Mouse (Mus musculus): Measurements from ENCODE around the gene Ltn1.

The Ltn1 gene

DNA sequence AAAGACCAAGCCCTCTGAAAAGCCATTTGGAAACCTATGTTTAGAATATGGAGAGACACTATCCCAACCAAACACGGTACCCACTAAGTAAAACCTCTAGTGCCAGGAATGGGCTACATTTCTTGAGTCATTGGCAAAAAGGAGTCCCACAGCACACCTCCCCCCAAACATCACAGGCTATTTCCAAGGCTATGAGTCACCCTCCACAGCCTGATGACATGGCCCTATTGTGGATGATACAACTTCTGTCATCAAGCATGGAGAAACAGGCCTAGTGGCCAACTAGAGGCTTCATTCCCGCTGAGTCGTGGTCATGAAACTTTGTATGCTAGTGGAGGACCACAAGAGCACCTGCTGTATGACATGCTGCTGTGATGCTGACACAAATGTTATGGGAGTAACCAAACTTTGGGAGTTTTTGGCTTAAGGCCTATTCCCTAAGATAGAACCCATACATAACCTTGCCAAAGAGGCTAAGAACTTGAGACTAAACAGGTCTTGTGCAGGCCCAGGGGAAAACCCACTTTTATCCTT is 44.9 kb downstream of the Ltn1 start:
- no peak for DNase-seq

DNA sequence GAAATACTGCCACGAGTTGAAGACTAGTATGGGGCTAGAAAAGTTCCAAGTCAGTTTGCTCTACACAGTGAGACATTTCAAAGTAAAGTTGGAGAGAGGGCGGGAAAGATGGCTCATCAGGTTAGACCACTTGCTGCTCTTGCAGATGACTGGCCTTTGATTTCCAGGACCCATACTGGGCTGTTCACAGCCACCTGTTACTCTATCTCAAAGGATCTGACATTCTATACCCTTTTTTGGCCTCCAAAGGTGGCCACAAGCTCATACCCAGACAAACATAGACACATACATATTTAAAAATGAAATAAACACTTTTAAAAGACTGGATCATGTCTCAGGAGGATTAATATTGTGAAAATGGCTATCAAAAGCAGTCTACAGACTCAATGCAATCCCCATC is 48.0 kb downstream of the Ltn1 start:
- DNase-seq, result no peak

DNA sequence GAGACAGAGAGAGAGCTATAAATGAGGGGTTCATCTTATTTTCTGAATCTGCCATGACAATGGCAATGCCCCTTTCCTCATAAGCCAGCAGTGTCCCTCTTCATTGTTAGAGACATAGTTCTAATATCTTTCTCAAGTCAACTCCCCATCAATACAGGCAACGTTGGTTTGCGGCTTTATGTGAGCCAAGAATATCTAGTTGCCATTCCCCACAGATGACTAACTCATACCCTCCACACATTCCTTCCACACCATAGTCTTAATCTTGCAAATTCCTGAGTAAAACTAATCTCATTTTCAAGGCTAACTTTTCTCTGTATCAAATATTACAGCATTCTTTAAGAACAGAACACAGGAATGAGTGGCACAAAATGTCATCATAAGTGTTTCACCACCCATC is 49.4 kb downstream of the Ltn1 start:
- DNase-seq, result no peak

DNA sequence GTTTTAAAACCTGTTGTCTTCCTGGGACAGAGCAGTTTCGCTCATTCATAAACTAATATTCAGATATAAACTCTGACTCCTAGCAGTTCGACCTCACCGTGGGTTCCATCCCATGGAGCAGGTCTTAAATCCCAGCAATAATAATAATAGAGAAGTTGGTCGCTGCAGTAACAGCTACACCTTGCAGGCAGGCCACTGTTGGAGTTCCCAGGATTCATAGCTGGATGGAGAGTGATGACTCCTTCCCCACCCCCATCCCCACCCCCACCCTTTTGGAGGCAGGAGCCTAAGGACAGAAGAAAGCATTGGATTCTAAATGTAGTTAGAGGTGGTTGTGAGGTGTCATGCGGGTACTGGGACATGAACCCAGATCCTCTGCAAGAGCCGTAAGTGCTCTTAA is 66.0 kb downstream of the Ltn1 start:
- no peak for DNase-seq

DNA sequence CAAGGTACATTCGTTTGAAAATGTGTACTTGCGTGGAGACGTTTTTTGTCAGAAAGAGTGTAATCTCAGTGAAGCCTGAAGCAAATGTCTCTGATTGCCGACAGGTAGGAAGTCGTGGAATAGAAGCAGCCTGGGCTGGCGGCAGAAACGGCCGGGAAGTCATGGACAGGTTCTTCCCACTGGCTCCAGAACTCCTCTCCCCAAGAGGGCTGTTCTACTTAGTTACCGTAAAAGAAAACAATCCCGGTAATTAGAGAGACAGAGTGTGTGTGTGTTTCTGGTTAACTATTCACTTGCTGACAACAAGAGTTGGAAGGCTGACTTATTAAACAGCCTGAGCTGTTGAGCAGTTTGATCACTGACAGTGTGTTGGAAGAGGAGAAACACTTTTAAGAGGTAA is 66.4 kb downstream of the Ltn1 start:
- DNase-seq, result no peak

DNA sequence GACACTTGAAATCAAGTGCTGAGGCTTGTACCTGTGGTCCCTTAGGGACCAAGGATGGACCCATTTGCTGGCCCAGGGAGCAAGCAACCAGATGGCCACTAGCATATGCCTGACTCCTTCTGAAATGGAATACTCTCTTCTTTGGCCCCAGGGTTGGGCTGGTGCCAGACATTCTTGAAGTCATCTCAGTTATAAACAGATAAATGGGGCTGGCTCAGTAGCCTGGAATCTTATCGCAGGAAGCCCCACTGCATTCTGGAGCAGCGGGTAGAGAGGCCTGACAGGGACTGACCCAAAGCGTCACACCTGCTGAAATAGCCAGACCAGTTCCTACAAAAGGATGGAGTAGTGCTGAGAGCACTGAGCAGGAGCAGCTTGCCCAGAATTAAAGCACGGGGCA is 68.2 kb downstream of the Ltn1 start:
- DNase-seq, result peak; percentile 60

DNA sequence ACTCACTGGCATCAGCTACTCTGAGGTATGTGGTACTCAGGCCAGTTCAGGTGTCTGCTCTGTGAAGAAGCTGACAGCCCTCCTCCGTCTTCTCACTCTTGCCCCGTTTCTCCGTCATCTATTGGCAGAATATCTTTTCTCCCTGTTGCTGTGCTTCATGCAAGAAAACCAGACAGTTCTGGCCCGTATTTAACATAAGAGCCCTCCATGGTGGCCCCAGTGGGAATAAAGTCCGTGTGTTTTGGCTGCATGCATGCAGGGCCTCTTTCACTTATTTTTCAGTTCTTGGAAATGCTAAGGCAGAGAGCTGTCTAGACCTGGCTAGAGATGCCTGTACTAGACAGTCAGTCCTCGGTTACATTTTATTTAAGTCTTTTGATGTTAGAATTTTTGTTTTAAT is 72.3 kb downstream of the Ltn1 start:
- DNase-seq, result no peak

DNA sequence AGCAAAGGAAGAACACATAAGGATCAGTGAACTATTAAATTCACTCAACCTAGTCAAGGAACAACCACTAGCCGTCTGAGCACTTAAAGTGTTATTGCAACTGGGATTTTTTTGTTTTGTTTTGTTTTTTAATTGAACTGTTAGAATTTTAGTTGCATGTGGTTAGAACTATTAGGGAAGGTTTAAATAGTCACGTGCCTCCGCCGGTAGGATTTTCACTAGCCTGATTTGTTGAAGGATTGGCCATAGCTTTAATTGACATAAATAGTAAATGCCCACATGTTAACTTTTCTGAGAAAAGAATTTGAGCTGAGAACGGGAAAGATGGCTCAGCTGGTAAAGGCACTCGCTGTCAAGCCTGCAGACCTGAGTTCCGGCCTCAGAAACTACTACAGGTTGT is 77.7 kb downstream of the Ltn1 start:
- DNase-seq, result no peak

DNA sequence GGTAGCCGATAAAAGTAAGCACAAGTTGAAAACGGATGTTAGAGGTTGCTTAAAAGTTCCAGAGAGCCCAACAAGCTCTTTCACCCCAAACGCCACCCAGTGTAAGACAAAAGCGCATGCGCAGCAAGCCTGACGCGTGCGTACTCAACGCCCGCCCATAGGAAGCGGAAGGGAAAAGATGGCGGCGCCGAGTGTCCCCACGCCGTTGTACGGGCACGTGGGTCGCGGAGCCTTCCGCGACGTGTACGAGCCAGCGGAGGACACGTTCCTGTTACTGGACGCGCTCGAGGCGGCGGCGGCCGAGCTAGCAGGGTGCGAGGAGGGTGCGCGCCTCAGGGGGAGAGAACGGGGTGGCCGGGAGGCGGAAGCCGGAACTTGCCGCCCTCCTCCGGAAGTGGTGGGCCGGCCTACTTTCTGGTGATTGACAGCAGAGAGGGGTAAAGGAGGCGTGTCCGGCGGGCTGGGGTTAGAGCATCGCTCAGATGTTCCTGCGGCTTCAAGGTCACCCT is 78.3 kb downstream of the Ltn1 start, which contains the start of gene N6amt1:
Gene N6amt1, plus strand, starts transcription at position 111 of the 509 bp plus-strand sequence.
- peak; percentile 93 for DNase-seq

DNA sequence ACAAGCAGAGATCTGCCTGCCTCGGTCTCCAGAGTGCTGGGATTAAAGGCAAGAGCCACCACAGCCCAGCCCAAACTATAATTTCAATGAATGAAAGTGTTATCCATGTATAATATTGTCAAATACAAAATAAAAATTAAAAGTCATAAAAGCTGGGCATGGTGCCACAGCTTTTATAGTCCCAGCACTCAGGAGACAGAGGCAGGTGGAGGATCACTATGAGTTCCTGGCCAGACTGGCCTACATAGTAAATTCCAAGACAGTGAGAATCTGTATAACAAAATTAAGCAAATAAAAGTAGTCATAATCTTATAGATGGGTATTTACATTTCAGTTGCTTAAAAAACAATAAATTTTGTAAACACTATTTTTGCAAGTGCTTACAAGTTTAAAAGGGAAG is 78.8 kb downstream of the Ltn1 start:
- DNase-seq, result no peak

DNA sequence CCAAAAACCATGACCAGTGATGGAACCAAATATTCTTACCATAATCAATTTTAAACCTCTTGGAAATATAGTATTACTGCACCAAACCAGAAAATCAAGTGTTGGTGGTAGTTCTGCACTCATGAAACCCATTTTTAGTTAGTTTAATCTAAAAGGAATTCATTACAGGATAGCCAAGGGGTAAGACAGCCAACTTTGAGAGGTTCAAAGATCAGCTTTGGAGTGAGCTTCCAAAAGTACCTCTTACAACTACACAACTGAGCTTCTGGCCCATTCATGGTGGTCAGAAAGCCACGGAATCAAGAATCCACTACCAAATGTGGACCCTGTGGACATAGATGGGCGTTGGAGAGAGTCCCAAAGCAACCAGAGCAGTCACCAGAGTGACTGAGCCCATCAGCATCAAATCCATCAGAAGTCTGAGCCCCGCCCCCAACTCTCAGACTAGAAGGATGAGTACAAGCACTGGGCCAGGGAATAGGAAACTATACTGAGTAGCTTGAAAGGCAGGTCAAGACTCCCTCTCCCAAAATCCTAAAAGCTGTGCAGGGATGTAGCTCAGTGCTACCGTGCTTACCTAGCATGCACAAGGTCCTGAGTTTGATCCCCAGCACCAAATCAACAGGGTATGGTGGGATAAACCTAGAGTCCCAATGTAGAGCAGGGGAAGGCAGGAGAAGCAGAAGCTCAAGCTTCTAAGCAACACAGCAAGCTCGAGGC is 80.9 kb downstream of the Ltn1 start:
- no peak for DNase-seq

DNA sequence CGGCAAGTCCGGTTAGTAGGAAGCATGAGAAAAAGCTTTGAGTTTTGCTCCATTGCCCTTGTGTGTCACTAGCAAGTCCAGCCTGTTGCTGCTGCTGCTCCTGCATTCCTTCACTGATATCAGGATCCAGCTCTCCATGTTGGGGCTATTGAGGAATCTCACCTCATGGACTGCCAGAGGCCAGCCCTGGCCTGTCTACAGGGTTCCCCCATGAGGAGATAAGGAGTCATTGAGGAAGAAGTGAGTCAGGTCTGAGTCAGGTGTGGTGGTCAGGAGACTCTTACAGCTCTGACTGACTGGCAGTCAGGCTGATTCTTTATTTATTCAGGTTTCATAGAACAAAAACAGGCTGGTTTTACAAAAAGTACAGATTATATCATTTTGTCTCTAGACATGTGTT is 84.3 kb downstream of the Ltn1 start:
- no peak for DNase-seq

DNA sequence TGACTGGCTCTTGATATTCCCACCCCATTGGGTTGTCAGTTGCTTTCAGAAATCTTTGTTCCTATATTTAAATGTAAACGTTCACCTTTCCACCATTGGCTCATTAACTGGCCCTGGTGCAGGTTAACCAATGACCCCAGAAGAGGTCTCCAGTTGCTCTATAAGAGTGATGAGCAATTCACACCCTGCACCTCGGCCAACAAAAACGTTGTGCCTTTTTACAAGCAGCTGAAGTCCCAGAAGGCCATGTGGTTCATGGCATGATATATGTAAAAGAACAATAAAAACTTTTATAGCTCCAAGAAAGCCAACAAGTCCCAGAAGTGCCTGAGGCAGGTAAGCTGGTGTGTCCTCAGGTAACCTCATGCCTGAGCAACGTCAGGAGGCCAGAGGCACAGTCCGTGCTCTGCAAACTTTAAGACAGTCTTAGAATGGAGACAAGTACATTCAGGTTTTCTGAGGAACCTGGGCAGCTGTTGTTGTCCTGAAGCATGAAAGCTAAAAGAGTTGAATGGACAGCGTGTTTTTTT is 91.3 kb downstream of the Ltn1 start:
- no peak for DNase-seq

DNA sequence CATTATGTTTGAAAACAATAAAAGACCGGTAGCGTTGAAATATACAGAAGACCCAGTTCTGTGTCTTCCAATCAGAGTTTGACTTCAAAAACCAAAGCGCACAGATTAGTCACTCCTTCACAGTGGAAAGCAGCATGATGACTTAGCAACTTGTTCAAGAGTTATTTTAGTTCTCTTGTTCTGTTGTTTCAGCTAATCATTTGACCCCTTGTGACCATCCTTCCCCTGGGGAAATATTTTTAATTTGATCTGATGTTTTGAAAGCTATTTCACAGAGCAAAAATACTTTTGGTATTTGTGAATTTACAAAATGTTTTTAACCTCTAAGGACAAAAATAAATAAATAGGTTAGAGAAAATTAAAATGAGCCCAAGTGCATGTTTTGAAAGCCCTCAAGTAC is 97.7 kb downstream of the Ltn1 start:
- no peak for DNase-seq

DNA sequence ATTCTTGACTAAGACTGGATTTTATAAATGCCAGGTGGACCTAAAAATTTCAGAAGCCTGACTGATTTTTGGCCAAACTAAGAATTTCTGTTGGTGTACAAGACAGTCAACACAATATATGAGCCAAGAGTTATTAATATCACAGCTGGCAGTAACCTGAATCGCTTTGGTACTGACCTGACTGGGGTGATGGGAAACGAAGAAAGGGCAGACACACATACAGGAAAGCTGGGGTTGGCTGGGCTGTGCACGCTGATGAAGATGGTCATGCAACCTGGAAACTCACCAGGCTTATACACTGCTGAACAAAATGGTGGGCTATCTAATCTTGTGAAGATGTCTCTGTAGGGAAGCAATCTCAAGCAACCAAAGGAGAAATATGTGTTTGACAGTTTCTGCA is 102.4 kb downstream of the Ltn1 start:
- DNase-seq, result no peak

Measured in lung, postnatal 14 days (tissue).